Mouse (Mus musculus) limb, embryonic 14.5 days (tissue): ENCODE data around the gene Ropn1l. TPM values are rescaled to one million over a fixed set of nuclear protein-coding genes. Genes with fewer than 3 reads are reported as not detected.

Source experiments
- ATAC-seq: fragments of 200-750 bp; cut with Nextera tagmentation; 2 replicates; pipeline ENCODE4 v1.8.0; 2017; ENCODE audit warnings: low read depth, moderate number of reproducible peaks, moderate TSS enrichment; ENCODE audit not compliant: low FRiP score
- DNase-seq: peaks from one replicate; pipeline ENCODE4 v3.0.0-alpha.2; 2015; ENCODE audit warnings: low spot score
- H3K27ac ChIP-seq: fragments of 300-500 bp; sonication (generic); replicated peaks from 2 replicates; pipeline ENCODE4 v1.5.1; 2014; ENCODE audit warnings: low read depth, mild to moderate bottlenecking, low read length, moderate library complexity, mixed read lengths
- H3K27me3 ChIP-seq: fragments of 300-500 bp; sonication (generic); 2 replicates; pipeline ENCODE4 v1.6.1; 2014; ENCODE audit warnings: low read length, mixed read lengths; ENCODE audit not compliant: control insufficient read depth, insufficient read depth
- H3K36me3 ChIP-seq: fragments of 300-500 bp; sonication (generic); 2 replicates; pipeline ENCODE4 v1.6.1; 2014; ENCODE audit warnings: mild to moderate bottlenecking, low read length, moderate library complexity, mixed read lengths; ENCODE audit not compliant: control insufficient read depth, insufficient read depth
- H3K4me1 ChIP-seq: fragments of 300-500 bp; sonication (generic); 2 replicates; pipeline ENCODE4 v1.6.1; 2014; ENCODE audit warnings: antibody characterized with exemption, low read length, mixed read lengths; ENCODE audit not compliant: control insufficient read depth, insufficient read depth
- H3K4me2 ChIP-seq: fragments of 300-500 bp; sonication (generic); replicated peaks from 2 replicates; pipeline ENCODE4 v1.6.1; 2014; ENCODE audit warnings: low read depth, mild to moderate bottlenecking, low read length, moderate library complexity; ENCODE audit not compliant: severe bottlenecking
- H3K4me3 ChIP-seq: fragments of 300-500 bp; sonication (generic); replicated peaks from 2 replicates; pipeline ENCODE4 v1.5.1; 2014; ENCODE audit warnings: low read length
- H3K9ac ChIP-seq: fragments of 300-500 bp; sonication (generic); 2 replicates; pipeline ENCODE4 v1.6.1; 2014; ENCODE audit warnings: mild to moderate bottlenecking, low read depth, low read length, moderate library complexity; ENCODE audit not compliant: severe bottlenecking
- H3K9me3 ChIP-seq: fragments of 300-500 bp; sonication (generic); 2 replicates; pipeline ENCODE4 v1.6.1; 2016; ENCODE audit warnings: low read length; ENCODE audit not compliant: control insufficient read depth
- POLR2A ChIP-seq: fragments of 200-500 bp; IDR thresholded peaks from 2 replicates; pipeline ENCODE4 v1.8.0; 2012; ENCODE audit warnings: inconsistent platforms, mild to moderate bottlenecking, moderate library complexity, borderline replicate concordance; ENCODE audit not compliant: insufficient read depth, insufficient read length; ENCODE audit errors: extremely low read depth
- WGBS: fragments of 180-500 bp; shearing (Covaris S2); extraction: QIAGEN DNeasy Blood & Tissue Kit; methylation state at CpG from one replicate; pipeline ENCODE4 v1.1.7; 2014; 5-methylcytosine and 5-hydroxymethylcytosine counted together
- polyA plus RNA-seq, 2 experiments: library from polyadenylated mRNA; depleted of rRNA in 1 of 2; stranded (reverse) in 1 of 2; unstranded in 1 of 2; fragments of >200 nt; fragmentation: Nextera tagmentation in 1 of 2; extraction: Ambion mirVana in 1 of 2; gene quantifications; 2 replicates each; pipeline versions ENCODE4 v1.2.1 to v1.2.3; 2012 to 2014

Ropn1l gene
- polyA plus RNA-seq, 2 experiments = 1.2 to 1.7 TPM

DNA sequence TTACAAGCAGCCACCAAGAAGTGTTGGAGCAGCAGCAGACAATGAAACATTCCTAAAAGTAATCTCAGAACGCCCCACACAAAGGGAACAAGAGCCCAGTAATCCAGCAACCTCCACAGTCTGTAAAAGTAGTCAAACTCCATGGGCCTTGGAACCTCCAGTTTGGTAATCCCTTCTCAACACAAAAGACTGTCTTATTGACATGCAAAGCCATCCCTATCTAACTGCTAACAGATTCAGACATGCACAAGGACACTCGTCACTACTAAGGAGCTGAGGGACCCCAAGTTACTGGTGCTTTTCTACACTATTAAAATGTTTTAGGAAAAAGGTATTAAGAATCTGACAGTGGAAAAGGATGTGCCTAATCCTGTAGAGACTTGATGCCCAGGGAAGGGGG, 33.9 kb upstream of the Ropn1l start:
- WGBS = 88% methylated on average over 2 of the region's 2 CpGs
- Histone ChIP-seq H3K36me3 (peaks cover 67% of the 10 kb centered on the region), H3K4me1 (no peaks in the 10 kb centered on the region), H3K9ac (no peak overlapping the region), H3K4me2 (no peak overlapping the region), H3K9me3 (no peaks in the 10 kb centered on the region), H3K27me3 (no peaks in the 10 kb centered on the region), H3K4me3 (no peak overlapping the region), H3K27ac (no peak overlapping the region)
- ATAC-seq (no peak), DNase-seq (no peak)
- no peak for TF ChIP-seq POLR2A

DNA sequence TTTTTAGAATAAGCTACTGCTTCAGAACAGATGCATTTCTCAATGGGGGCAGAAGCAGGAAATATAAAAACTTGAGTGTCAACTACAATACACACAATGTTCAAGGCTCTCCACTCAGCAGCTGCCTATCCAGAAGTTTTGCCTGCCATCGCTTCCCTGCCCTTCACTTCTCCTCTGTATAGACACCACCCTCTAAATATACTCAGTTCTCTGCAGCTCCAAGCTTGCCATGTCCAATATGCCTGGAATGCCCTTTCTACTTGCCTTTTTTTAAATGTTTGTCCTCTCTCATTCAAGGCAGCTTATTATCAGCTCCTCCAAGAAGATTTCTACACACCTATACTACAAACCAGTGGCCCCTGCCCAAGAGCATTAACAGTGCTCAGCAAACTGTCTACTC, 23.1 kb upstream of the Ropn1l start:
- H3K9me3 ChIP-seq = no peaks in the 10 kb centered on the region
- TF ChIP-seq POLR2A = no peak
- DNase-seq (no peak), ATAC-seq (no peak)
- no peaks in the 10 kb centered on the region for H3K27me3 ChIP-seq
- no peak overlapping the region for H3K27ac ChIP-seq
- H3K36me3 ChIP-seq = peaks cover 71% of the 10 kb centered on the region
- no peak overlapping the region for H3K4me3 ChIP-seq
- H3K4me2 ChIP-seq = no peak overlapping the region
- H3K9ac ChIP-seq = no peak overlapping the region
- WGBS = 100% methylated on average over 1 of the region's 1 CpGs
- H3K4me1 ChIP-seq = no peaks in the 10 kb centered on the region

DNA sequence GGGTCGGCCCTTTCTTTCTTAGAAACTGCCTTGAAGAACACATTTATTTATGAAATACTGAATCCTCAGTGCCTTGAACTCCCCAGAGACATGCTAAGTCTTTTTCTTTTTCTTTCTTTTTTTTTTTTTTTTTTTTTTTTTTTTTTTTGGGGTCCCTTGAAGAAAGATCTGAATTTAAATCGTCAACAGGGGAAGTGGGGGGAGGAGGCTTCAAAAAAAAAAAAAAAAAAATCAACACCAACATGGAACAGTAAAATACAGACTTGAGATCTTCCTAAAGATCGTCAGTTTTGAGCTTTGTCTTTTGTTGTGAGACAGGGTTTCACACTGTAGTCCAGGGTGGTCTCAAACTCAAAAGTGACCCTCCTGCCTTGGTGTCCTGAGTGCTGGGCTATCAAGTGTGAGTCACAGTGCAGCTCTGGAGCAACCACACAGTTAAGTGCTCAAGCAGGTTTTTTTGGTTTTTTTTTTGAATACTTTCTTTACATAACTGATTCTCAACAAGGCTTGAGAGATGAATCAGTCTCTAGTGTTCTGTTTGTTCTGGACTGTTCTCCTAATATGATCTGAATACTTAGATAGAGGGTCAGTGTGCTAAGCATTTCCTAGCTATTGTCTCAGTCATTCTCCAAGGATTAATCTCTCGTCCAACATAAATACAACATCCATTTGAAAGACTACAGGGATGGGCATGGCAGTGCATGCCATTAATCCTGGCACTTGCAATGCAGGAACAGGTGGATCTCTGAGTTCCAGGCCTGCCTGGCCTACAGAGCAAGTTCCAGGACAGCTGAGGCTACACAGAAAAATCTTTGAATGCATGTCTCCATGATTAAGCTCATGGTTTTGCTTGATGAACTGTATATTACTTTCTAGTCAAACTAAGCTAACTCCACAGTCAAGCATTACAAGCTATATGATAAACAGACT, 19.4 kb upstream of the Ropn1l start:
- no peak for ATAC-seq
- H3K36me3 ChIP-seq = peaks cover 65% of the 10 kb centered on the region
- no peak for TF ChIP-seq POLR2A
- 75% methylated on average over 4 of the region's 4 CpGs for WGBS
- no peak overlapping the region for H3K27ac ChIP-seq
- H3K4me3 ChIP-seq = no peak overlapping the region
- H3K9ac ChIP-seq = no peak overlapping the region
- H3K27me3 ChIP-seq = no peaks in the 10 kb centered on the region
- no peaks in the 10 kb centered on the region for H3K9me3 ChIP-seq
- no peak for DNase-seq
- H3K4me1 ChIP-seq = no peaks in the 10 kb centered on the region
- no peak overlapping the region for H3K4me2 ChIP-seq

DNA sequence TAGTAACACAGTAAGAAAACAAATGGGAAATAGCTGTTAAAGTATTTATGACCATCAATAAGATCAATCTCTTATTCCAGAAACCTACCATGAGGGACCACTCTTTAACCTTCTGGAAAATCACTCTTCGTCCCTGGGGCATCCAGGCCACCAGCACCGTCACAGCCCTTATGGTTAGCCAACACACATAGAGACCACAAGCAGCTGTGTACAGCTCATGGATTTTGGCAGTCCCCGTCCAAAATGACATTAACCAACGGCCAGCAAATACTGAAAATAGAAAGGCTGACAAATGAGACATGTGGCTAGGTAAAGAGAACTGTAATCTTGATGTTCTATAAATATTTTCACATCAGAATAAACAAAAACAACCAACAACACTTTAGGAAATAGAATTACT, 18.0 kb upstream of the Ropn1l start:
- TF ChIP-seq POLR2A = no peak
- Histone ChIP-seq H3K4me1 (no peaks in the 10 kb centered on the region), H3K9ac (no peak overlapping the region), H3K27ac (no peak overlapping the region), H3K4me2 (no peak overlapping the region), H3K9me3 (no peaks in the 10 kb centered on the region), H3K4me3 (no peak overlapping the region), H3K27me3 (no peaks in the 10 kb centered on the region), H3K36me3 (peaks cover 67% of the 10 kb centered on the region)
- 88% methylated on average over 4 of the region's 4 CpGs for WGBS
- DNase-seq = no peak
- no peak for ATAC-seq

DNA sequence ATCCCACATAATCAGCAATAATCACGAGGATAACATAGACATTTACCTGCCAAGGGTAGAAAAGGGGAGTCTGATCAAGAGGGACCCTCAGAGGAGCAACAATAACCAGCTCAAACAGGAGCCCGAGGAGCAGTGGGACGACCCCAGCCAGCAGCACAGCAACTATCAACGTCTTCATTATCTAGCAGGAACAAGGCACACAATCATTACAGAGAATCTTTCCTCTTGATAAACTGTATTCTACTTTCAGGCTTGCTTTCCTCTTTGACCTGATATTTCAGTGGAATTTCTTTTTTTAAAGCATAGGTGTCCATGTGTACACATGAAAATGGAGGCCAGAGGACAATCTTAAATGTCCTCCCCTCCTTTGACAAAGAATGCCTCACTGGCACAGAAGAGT, 16.0 kb upstream of the Ropn1l start:
- no peak for ATAC-seq
- Histone ChIP-seq H3K4me1 (no peaks in the 10 kb centered on the region), H3K9ac (no peak overlapping the region), H3K4me3 (no peak overlapping the region), H3K36me3 (peaks cover 72% of the 10 kb centered on the region), H3K4me2 (no peak overlapping the region), H3K27ac (no peak overlapping the region), H3K27me3 (no peaks in the 10 kb centered on the region), H3K9me3 (no peaks in the 10 kb centered on the region)
- WGBS = 89% methylated on average over 4 of the region's 4 CpGs
- TF ChIP-seq POLR2A = no peak
- DNase-seq = no peak

DNA sequence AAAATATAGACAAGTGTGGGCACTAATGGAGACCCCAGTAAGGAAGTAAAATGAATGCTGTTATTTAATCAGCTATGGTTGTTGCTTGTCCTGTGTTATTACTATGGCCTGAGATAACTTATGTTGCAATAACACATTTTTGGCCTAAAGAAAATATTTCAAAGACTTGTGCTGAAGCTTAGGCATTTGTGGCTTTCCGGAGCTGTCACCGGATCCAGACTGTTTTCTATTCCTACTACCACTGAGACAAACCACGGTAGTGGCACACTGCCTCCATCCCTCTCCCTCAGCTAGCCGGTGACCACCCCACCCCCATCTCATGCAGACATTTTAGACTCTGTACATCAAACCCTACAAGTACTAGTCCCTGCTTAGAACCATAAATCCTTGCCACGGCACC, 15.3 kb upstream of the Ropn1l start:
- Histone ChIP-seq H3K36me3 (peaks cover 78% of the 10 kb centered on the region), H3K4me2 (no peak overlapping the region), H3K9ac (no peak overlapping the region), H3K4me1 (no peaks in the 10 kb centered on the region), H3K27me3 (no peaks in the 10 kb centered on the region), H3K27ac (no peak overlapping the region), H3K9me3 (no peaks in the 10 kb centered on the region), H3K4me3 (no peak overlapping the region)
- DNase-seq (no peak), ATAC-seq (no peak)
- TF ChIP-seq POLR2A = no peak
- 91% methylated on average over 5 of the region's 5 CpGs for WGBS
